Mouse (Mus musculus) heart, adult 2 months (tissue): ENCODE measurements at regions not wholly inside any gene's neighbourhood (a gene's known extent, or its start where the extent isn't known, plus 50 kb on each side); places are given as distances from the start of the nearest gene placed in this dataset.

Experiments used
- CTCF ChIP-seq: fragments of 200-600 bp; IDR thresholded peaks from 2 replicates; pipeline ENCODE4 v1.8.1; 2022; ENCODE audit warnings: antibody characterized with exemption, mild to moderate bottlenecking, moderate library complexity
- EP300 ChIP-seq: fragments of 200-500 bp; IDR thresholded peaks from 2 replicates; pipeline ENCODE4 v1.6.1; 2011; ENCODE audit warnings: low read depth, low read length, control low read depth; ENCODE audit not compliant: insufficient read depth
- POLR2A ChIP-seq: fragments of 200-500 bp; IDR thresholded peaks from 2 replicates; pipeline ENCODE4 v1.6.1; 2011; ENCODE audit warnings: mild to moderate bottlenecking, low read depth, low read length, control low read depth; ENCODE audit not compliant: insufficient read depth

GRCm38 (mm10) chr2:128395308-128396007, 195.6 kb upstream of the Spdye4c start:
- TF ChIP-seq POLR2A, result no peak
- no peak for TF ChIP-seq CTCF
- TF ChIP-seq EP300, result no peak
